Mouse (Mus musculus) left cerebral cortex, postnatal 14 days (tissue): ENCODE data around the gene Reg3b. TPM values are rescaled to one million over a fixed set of nuclear protein-coding genes. Genes with fewer than 3 reads are reported as not detected.
"Not testable (repeated sequence)": the region's sequence is repeated elsewhere in the genome, so short reads cannot be mapped to it uniquely, and the experiment has no call there.

Source experiments
- DNase-seq, 2 experiments: peaks; one replicate each; pipeline ENCODE4 v3.0.0; 2021 to 2022; ENCODE audit warnings: low spot score in 2 of 2, mixed read lengths in 1 of 2
- intact Hi-C: fragments of 180-260 bp; cut with DNase I; formaldehyde crosslinking; loops from one replicate; pipeline ENCODE4 v1.15.1; 2025
- long read RNA-seq, 2 experiments: library from polyadenylated mRNA; stranded (forward); transcript quantifications; one replicate each; pipeline ENCODE4 v2.0.0; 2021
- total RNA-seq, 2 experiments: library from RNA; stranded (reverse); gene quantifications; 2 replicates each; pipeline ENCODE4 v1.2.3; 2021

Reg3b gene
- total RNA-seq, result not detected
- long read RNA-seq, experiment 1, result 0 reads
- long read RNA-seq, experiment 2, partial matches to known transcripts, result 0 of 1 reads
- long read RNA-seq, experiment 2, other reads (novel, unspliced or antisense), result 1 of 1 reads

GRCm38 (mm10) chr6:78370357-78370756 is at the start of gene Reg3b:
Reg3b (plus strand) TSS chr6:78370657.
- DNase-seq, result no peak
- intact Hi-C loops, result no loop called here

GRCm38 (mm10) chr6:78327798-78328197 is 42.7 kb upstream of the Reg3b start:
- peak; percentile 19 to 21 for DNase-seq
- intact Hi-C loops, result loop anchor here (5.0 kb wide), 2 partner anchors 350 to 695 kb away; partner anchors contain the start of gene Ctnna2

- DNase-seq, result no peak
- intact Hi-C loops, result loop anchor here (5.0 kb wide), 2 partner anchors 352 to 697 kb away; partner anchors contain the start of gene Ctnna2
Observed at GRCm38 (mm10) chr6:78329166-78329565, 41.3 kb upstream of the Reg3b start.

GRCm38 (mm10) chr6:78331919-78332569 is 38.4 kb upstream of the Reg3b start:
- DNase-seq, result peak; percentile 42 to 49
- intact Hi-C loops, result loop anchor here (2.0 to 5.0 kb wide), 2 partner anchors 130 to 181 kb away; no protein-coding TSS in a partner anchor

- DNase-seq, result peak; percentile 17 to 51
- intact Hi-C loops, result no loop called here
Observed at GRCm38 (mm10) chr6:78340296-78340695, 30.2 kb upstream of the Reg3b start.

- intact Hi-C loops, result no loop called here
- DNase-seq, result no peak
Observed at GRCm38 (mm10) chr6:78341689-78342088, 28.8 kb upstream of the Reg3b start.

GRCm38 (mm10) chr6:78361971-78362563 is 8.4 kb upstream of the Reg3b start:
- intact Hi-C loops, result no loop called here

GRCm38 (mm10) chr6:78378765-78379164 is 8.3 kb downstream of the Reg3b start, which contains the start of gene Reg3d:
Reg3d (minus strand) TSS chr6:78378865.
- no peak for DNase-seq
- intact Hi-C loops, result no loop called here

More at GRCm38 (mm10) chr6:78361971-78362563, 8.4 kb upstream of the Reg3b start:
- DNase-seq, result no peak

- DNase-seq, result no peak
- intact Hi-C loops, result no loop called here
Observed at GRCm38 (mm10) chr6:78380409-78380808, 10.0 kb downstream of the Reg3b start, which contains the start of gene Reg3a. Reg3a (plus strand) TSS chr6:78380709.

GRCm38 (mm10) chr6:78385609-78386008 is 15.2 kb downstream of the Reg3b start:
- DNase-seq, result no peak
- intact Hi-C loops, result no loop called here

GRCm38 (mm10) chr6:78395323-78395722 is 24.9 kb downstream of the Reg3b start, which contains the start of gene Reg2:
Reg2 (plus strand) TSS chr6:78395623.
- DNase-seq, intact Hi-C loops: not testable (repeated sequence)

- DNase-seq, intact Hi-C loops: not testable (repeated sequence)
Observed at GRCm38 (mm10) chr6:78422411-78422810, 52.0 kb downstream of the Reg3b start, which contains the start of gene Reg1. Reg1 (plus strand) TSS chr6:78422711.

Other genes with a start within 250 kb of the Reg3b start
- gene Reg3d, start 8.2 kb downstream of the Reg3b start, total RNA-seq, result not detected
- not detected for gene Reg3a, start 10.1 kb downstream of the Reg3b start, total RNA-seq
- gene Reg2, start 25.0 kb downstream of the Reg3b start, total RNA-seq, result not detected
- not detected for gene Reg1, start 52.1 kb downstream of the Reg3b start, total RNA-seq
- not detected for gene Reg3g, start 98.2 kb downstream of the Reg3b start, total RNA-seq